Mouse (Mus musculus) C2C12 (cell line): ENCODE data around the gene Tmem129. TPM values are rescaled to one million over a fixed set of nuclear protein-coding genes. Genes with fewer than 3 reads are reported as not detected.

ENCODE experiments used
- H3K27me3 ChIP-seq: one replicate; pipeline ENCODE4 v1.6.1; 2011; ENCODE audit not compliant: control insufficient read depth, insufficient read depth, insufficient read length
- H3K36me3 ChIP-seq: one replicate; pipeline ENCODE4 v1.6.1; 2011; ENCODE audit not compliant: control insufficient read depth, insufficient read depth
- H3K4me3 ChIP-seq: one replicate; pipeline ENCODE4 v1.5.1; 2011; ENCODE audit warnings: mild to moderate bottlenecking, control low read depth; ENCODE audit not compliant: poor library complexity, insufficient read depth, severe bottlenecking
- H3K79me2 ChIP-seq: one replicate; pipeline ENCODE4 v1.6.1; 2011; ENCODE audit not compliant: control insufficient read depth, insufficient read depth
- H3K79me3 ChIP-seq: one replicate; pipeline ENCODE4 v1.6.1; 2011; ENCODE audit warnings: low read depth, control low read depth
- H3ac ChIP-seq: one replicate; pipeline ENCODE3; 2011; ENCODE audit warnings: low read depth; ENCODE audit not compliant: control insufficient read depth, insufficient read length
- CEBPB ChIP-seq: IDR thresholded peaks from one replicate; pipeline ENCODE4 v1.6.1; 2011; ENCODE audit warnings: low read depth, mild to moderate bottlenecking, control low read depth, moderate library complexity
- CTCF ChIP-seq: IDR thresholded peaks from one replicate; pipeline ENCODE4 v1.5.1; 2011; ENCODE audit not compliant: control insufficient read depth, insufficient read depth, insufficient read length
- FOSL1 ChIP-seq: IDR thresholded peaks from one replicate; pipeline ENCODE4 v1.8.0; 2011; ENCODE audit warnings: mild to moderate bottlenecking, low read length; ENCODE audit not compliant: poor library complexity, insufficient read depth, severe bottlenecking
- MAX ChIP-seq: IDR thresholded peaks from one replicate; pipeline ENCODE4 v1.6.1; 2011; ENCODE audit warnings: mild to moderate bottlenecking, control low read depth
- MYOD1 ChIP-seq: IDR thresholded peaks from one replicate; pipeline ENCODE4 v1.6.1; 2011; ENCODE audit warnings: low read depth; ENCODE audit not compliant: control insufficient read depth, insufficient read length
- MYOG ChIP-seq: IDR thresholded peaks from one replicate; pipeline ENCODE4 v1.6.1; 2011; ENCODE audit not compliant: control insufficient read depth, insufficient read length; ENCODE audit errors: extremely low read depth
- USF1 ChIP-seq: IDR thresholded peaks from one replicate; pipeline ENCODE4 v1.6.1; 2011; ENCODE audit warnings: low read depth, mild to moderate bottlenecking, control low read depth, moderate library complexity
- polyA plus RNA-seq: library from polyadenylated mRNA; unstranded; fragments of >200 nt; fragmentation: generic; extraction: Trizol; gene quantifications from one replicate; pipeline ENCODE4 v1.2.1, GENCODE M21; 2012; ENCODE audit warnings: missing spikeins

Gene Tmem129
- polyA plus RNA-seq, 1 experiment: 26.1 TPM

GRCm38 (mm10) chr5:33696430-33696829 lies 38.2 kb upstream of the Tmem129 start:
- no peak overlapping the region for H3K4me3 ChIP-seq
- H3ac ChIP-seq: no peak overlapping the region
- TF ChIP-seq MYOG: no peak
- no peak for TF ChIP-seq CEBPB
- no peak for TF ChIP-seq CTCF
- TF ChIP-seq MYOD1: no peak
- no peak for TF ChIP-seq MAX
- no peak for TF ChIP-seq FOSL1
- no peak for TF ChIP-seq USF1
- H3K27me3 ChIP-seq: peaks cover 50% of the 10 kb centered on the region
- H3K79me3 ChIP-seq: no peaks in the 10 kb centered on the region
- no peaks in the 10 kb centered on the region for H3K79me2 ChIP-seq
- H3K36me3 ChIP-seq: no peaks in the 10 kb centered on the region

- no peak for TF ChIP-seq USF1
- TF ChIP-seq FOSL1: no peak
- no peak for TF ChIP-seq MAX
- no peak for TF ChIP-seq CEBPB
- TF ChIP-seq MYOG: no peak
- TF ChIP-seq MYOD1: no peak
- TF ChIP-seq CTCF: no peak
- Histone ChIP-seq H3K79me2 (no peaks in the 10 kb centered on the region), H3K27me3 (peaks cover 43% of the 10 kb centered on the region), H3K4me3 (no peak overlapping the region), H3K36me3 (no peaks in the 10 kb centered on the region), H3ac (no peak overlapping the region), H3K79me3 (no peaks in the 10 kb centered on the region)
Measured at GRCm38 (mm10) chr5:33695718-33696121, 37.5 kb upstream of the Tmem129 start.

- Histone ChIP-seq H3K79me3 (no peaks in the 10 kb centered on the region), H3ac (no peak overlapping the region), H3K4me3 (no peak overlapping the region), H3K36me3 (no peaks in the 10 kb centered on the region), H3K27me3 (peaks cover 37% of the 10 kb centered on the region), H3K79me2 (no peaks in the 10 kb centered on the region)
- no peak for TF ChIP-seq USF1
- TF ChIP-seq MYOD1: no peak
- no peak for TF ChIP-seq CEBPB
- TF ChIP-seq MYOG: no peak
- TF ChIP-seq CTCF: no peak
- TF ChIP-seq FOSL1: no peak
- TF ChIP-seq MAX: no peak
Measured at GRCm38 (mm10) chr5:33694848-33695717, 36.9 kb upstream of the Tmem129 start.

- Histone ChIP-seq H3K27me3 (peaks cover 31% of the 10 kb centered on the region), H3K36me3 (no peaks in the 10 kb centered on the region), H3ac (no peak overlapping the region), H3K79me2 (no peaks in the 10 kb centered on the region), H3K79me3 (no peaks in the 10 kb centered on the region), H3K4me3 (no peak overlapping the region)
- TF ChIP-seq USF1 (no peak), CTCF (no peak), MAX (no peak), CEBPB (no peak), FOSL1 (no peak), MYOG (no peak), MYOD1 (no peak)
Measured at GRCm38 (mm10) chr5:33694461-33694847, 36.2 kb upstream of the Tmem129 start.

GRCm38 (mm10) chr5:33692393-33692792 lies 34.2 kb upstream of the Tmem129 start:
- Histone ChIP-seq H3K79me2 (no peaks in the 10 kb centered on the region), H3ac (no peak overlapping the region), H3K36me3 (no peaks in the 10 kb centered on the region), H3K79me3 (no peaks in the 10 kb centered on the region), H3K4me3 (no peak overlapping the region), H3K27me3 (peaks cover 22% of the 10 kb centered on the region)
- no peak for TF ChIP-seq MYOG
- no peak for TF ChIP-seq USF1
- TF ChIP-seq CEBPB: no peak
- TF ChIP-seq CTCF: no peak
- no peak for TF ChIP-seq FOSL1
- no peak for TF ChIP-seq MAX
- no peak for TF ChIP-seq MYOD1
